8 mouse cellular contexts compared by ENCODE assay signal in genomic region chr8:80913016-80913748, GRCm38 (mm10). TPM values are rescaled to one million over a fixed set of nuclear protein-coding genes. Genes with fewer than 3 reads are reported as not detected.
DNase-seq lines count a peak whose midpoint lies in the region; ATAC-seq and TF ChIP-seq lines count a peak whose summit lies in the region.

No protein-coding gene starts in this region.

- H3K27ac ChIP-seq in heart, embryonic 14.5 days (replicated peaks in 1 of 2; ENCODE audit: control insufficient read depth in 1 of 2, insufficient read depth in 1 of 2, low read depth in 2 of 2, low read length in 2 of 2): peak overlapping the region in 1 of 2 experiments; percentile 28; a peak in 1 of 4 replicates
- peak overlapping the region; percentile 67 for H3K27ac ChIP-seq in limb, embryonic 13.5 days

- H3K27me3 ChIP-seq in heart, embryonic 14.5 days (ENCODE audit: control insufficient read depth, insufficient read depth, low read length): no peaks in the 10 kb centered on the region
- H3K27me3 ChIP-seq in limb, embryonic 13.5 days: no peaks in the 10 kb centered on the region

- no peak for TF ChIP-seq POLR2A in brain, embryonic 14.5 days (IDR thresholded peaks at IDR 0.05; ENCODE audit: borderline replicate concordance, extremely low read depth, insufficient read depth, insufficient read length, poor library complexity, severe bottlenecking)

- ATAC-seq in heart, embryonic 14.5 days (ENCODE audit: insufficient number of reproducible peaks, insufficient read depth, low FRiP score, low read depth): 0 out of 2 replicates have a peak, but pooled peaks have one; percentile 42
- peak; percentile 79; the same call in 1 of the 2 replicates for ATAC-seq in limb, embryonic 13.5 days (ENCODE audit: low FRiP score, low read depth)
- no peak for ATAC-seq in erythroid progenitor cell, adult 5-6 weeks (replicated peaks; ENCODE audit: low FRiP score, poor library complexity, severe bottlenecking)

- WGBS in heart, embryonic 14.5 days: 85% methylated on average over 1 of the region's 1 CpGs
- WGBS in limb, embryonic 13.5 days: 88% methylated on average over 1 of the region's 1 CpGs

- no peaks in the 10 kb centered on the region for H3K36me3 ChIP-seq in heart, embryonic 14.5 days (ENCODE audit: control insufficient read depth, insufficient read depth, low read length)
- H3K36me3 ChIP-seq in limb, embryonic 13.5 days: no peaks in the 10 kb centered on the region

- intact Hi-C loops in left cerebral cortex, postnatal 10 days (cut with DNase I): no loop called here

- H3K9me3 ChIP-seq in heart, embryonic 14.5 days (ENCODE audit: control insufficient read depth, low read length): no peaks in the 10 kb centered on the region
- no peaks in the 10 kb centered on the region for H3K9me3 ChIP-seq in limb, embryonic 13.5 days

- peaks cover 4 to 11% of the 10 kb centered on the region in 2 experiments; a peak in 3 of 4 replicates for H3K4me1 ChIP-seq in heart, embryonic 14.5 days (ENCODE audit: control insufficient read depth in 2 of 2, insufficient read depth in 2 of 2, low read length in 2 of 2)
- H3K4me1 ChIP-seq in limb, embryonic 13.5 days: peaks cover 25% of the 10 kb centered on the region

- no peak overlapping the region for H3K4me3 ChIP-seq in heart, embryonic 14.5 days (ENCODE audit: control insufficient read depth in 1 of 2, insufficient read depth in 1 of 2, low read depth in 1 of 2, low read length in 2 of 2)
- no peak overlapping the region for H3K4me3 ChIP-seq in limb, embryonic 13.5 days

- no peak for TF ChIP-seq CTCF in brain, embryonic 14.5 days (IDR thresholded peaks at IDR 0.05; ENCODE audit: borderline replicate concordance, extremely low read depth, insufficient read depth, insufficient read length)

- H3K9ac ChIP-seq in heart, embryonic 14.5 days (ENCODE audit: low read length): no peak overlapping the region
- no peak overlapping the region for H3K9ac ChIP-seq in limb, embryonic 13.5 days

- peak; percentile 27 to 55 for DNase-seq in left cerebral cortex, postnatal 10 days (ENCODE audit: extremely low spot score in 1 of 2, low spot score in 2 of 2)
- DNase-seq in left cerebral cortex, adult 9 months (ENCODE audit: low spot score in 2 of 2): no peak
- peak; percentile 93 for DNase-seq in brain, embryonic 14.5 days (ENCODE audit: low read depth)
- DNase-seq in left cerebral cortex, adult 18-20 months (ENCODE audit: low spot score in 2 of 2): no peak
- no peak for DNase-seq in natural killer cell, adult 2 months (ENCODE audit: low spot score in 2 of 2)

- no peak overlapping the region for H3K4me2 ChIP-seq in heart, embryonic 14.5 days (ENCODE audit: low read length)
- no peak overlapping the region for H3K4me2 ChIP-seq in limb, embryonic 13.5 days (replicated peaks)

RNA-seq across cellular contexts. Expression of gene Gab1, which starts 32.9 kb away (rescaled TPM):
- 10 to 100 TPM; 11.6 to 11.9 TPM for total RNA-seq in left cerebral cortex, postnatal 10 days (2021)
- polyA plus RNA-seq in brain, embryonic 14.5 days (2012; rRNA removed): 23.7 and 26.5 TPM in 2 replicates
- polyA plus RNA-seq in heart, embryonic 14.5 days (2014; fragmentation: Nextera tagmentation; extraction: Ambion mirVana): 44.4 and 47.6 TPM in 2 replicates
- 21.9 and 24.3 TPM in 2 replicates for polyA plus RNA-seq in limb, embryonic 13.5 days (2015; fragmentation: Nextera tagmentation; extraction: Ambion mirVana)
- 19.3 and 25.2 TPM in 2 replicates for total RNA-seq in erythroid progenitor cell, adult 5-6 weeks (2015; ENCODE audit: low replicate concordance)
- 5.8 and 13.2 TPM in 2 replicates for total RNA-seq in erythroid progenitor cell, adult 5-6 weeks (2017; ENCODE audit: low replicate concordance)
- total RNA-seq in left cerebral cortex, adult 18-20 months (2021): 10 to 100 TPM; 12.8 to 16.1 TPM

Comparison
In these comparisons a context has a peak if more than half of its experiments do, and no peak if none do; other contexts are left out.
1. DNase-seq: peak in left cerebral cortex, postnatal 10 days (2 of 2) and brain, embryonic 14.5 days (single experiment); none in left cerebral cortex, adult 9 months (0 of 2), left cerebral cortex, adult 18-20 months (0 of 2) and natural killer cell, adult 2 months (0 of 2).